Mouse (Mus musculus) bone marrow, adult 2 months (tissue): Measurements from ENCODE around the gene Grik4. TPM values are rescaled to one million over a fixed set of nuclear protein-coding genes. Genes with fewer than 3 reads are reported as not detected.

Source experiments
- H3K27ac ChIP-seq: fragments of 200-500 bp; 2 replicates; pipeline ENCODE4 v1.5.1; 2012; ENCODE audit warnings: low read depth, mild to moderate bottlenecking, control low read depth, inconsistent platforms, low read length; ENCODE audit not compliant: control insufficient read depth, poor library complexity, insufficient read depth
- H3K4me1 ChIP-seq: fragments of 200-500 bp; 2 replicates; pipeline ENCODE4 v1.6.1; 2011; ENCODE audit warnings: low read length; ENCODE audit not compliant: control insufficient read depth, insufficient read depth
- H3K4me3 ChIP-seq: fragments of 200-500 bp; replicated peaks from 2 replicates; pipeline ENCODE3; 2011; ENCODE audit warnings: mild to moderate bottlenecking, low read depth, low read length, control low read depth; ENCODE audit not compliant: control insufficient read depth
- CTCF ChIP-seq: fragments of 200-500 bp; IDR thresholded peaks from 2 replicates; pipeline ENCODE4 v1.5.1; 2011; ENCODE audit warnings: low read length, control low read depth; ENCODE audit not compliant: control insufficient read depth, insufficient read depth
- POLR2A ChIP-seq: fragments of 200-500 bp; IDR thresholded peaks from 2 replicates; pipeline ENCODE4 v1.6.1; 2011; ENCODE audit warnings: low read depth, mild to moderate bottlenecking, control low read depth, low read length, borderline replicate concordance; ENCODE audit not compliant: control insufficient read depth
- WGBS: fragments of 180-500 bp; shearing (Covaris S2); methylation state at CpG from one replicate; pipeline ENCODE4 v1.1.7; 2018; 5-methylcytosine and 5-hydroxymethylcytosine counted together
- polyA plus RNA-seq: library from polyadenylated mRNA; stranded (reverse); fragments of >200 nt; gene quantifications from 2 replicates; pipeline ENCODE4 v1.2.4, GENCODE M21; 2011; ENCODE audit warnings: low replicate concordance; ENCODE audit not compliant: missing spikeins, insufficient read depth, insufficient read length

Gene Grik4
- polyA plus RNA-seq, 1 experiment = 4.1 TPM

DNA sequence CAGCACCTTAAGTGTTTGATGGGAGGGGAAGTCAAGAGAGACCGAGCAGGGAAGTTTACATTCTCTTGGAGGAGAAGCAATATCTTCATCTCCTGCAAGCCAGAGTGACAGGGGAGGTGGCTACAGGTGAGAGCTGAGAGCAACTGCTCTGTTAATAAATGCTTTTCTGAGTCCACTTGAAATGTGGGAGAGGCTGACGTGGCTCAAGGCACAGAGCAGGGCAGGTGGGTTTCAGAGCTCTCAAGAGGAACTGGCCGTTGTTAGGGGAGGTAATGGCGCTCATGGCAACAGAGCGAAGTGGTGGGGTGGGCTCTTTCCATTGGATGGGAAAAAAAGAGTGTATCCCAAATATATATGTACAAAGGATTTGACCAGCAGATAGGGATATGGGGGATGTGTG, 242.6 kb downstream of the Grik4 start:
- Histone ChIP-seq H3K4me1 (peaks cover 1% of the 10 kb centered on the region; the same call in 1 of the 2 replicates), H3K27ac (no peak overlapping the region), H3K4me3 (no peak overlapping the region)
- TF ChIP-seq CTCF (no peak), POLR2A (no peak)
- WGBS = 67% methylated on average over 5 of the region's 5 CpGs

DNA sequence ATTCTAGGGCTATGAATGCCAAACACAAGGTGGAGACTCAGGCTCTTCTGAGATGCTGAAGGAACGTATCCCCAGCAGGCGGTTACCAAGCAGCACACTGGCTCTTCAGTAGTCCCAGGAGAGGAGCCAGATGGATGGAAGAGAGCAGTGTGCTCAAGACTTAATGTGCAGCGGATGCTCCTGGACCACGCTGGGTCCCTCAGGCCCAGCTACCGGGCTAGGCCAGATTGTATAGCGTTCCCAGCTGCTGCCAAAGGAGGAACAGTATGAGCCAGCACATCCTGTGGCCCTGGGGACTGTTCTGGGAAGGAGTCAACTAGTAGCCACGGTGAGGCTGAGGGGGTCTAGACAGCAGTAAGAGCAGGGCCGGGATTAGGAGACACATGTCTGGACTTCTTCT, 251.3 kb downstream of the Grik4 start:
- H3K4me3 ChIP-seq = no peak overlapping the region

DNA sequence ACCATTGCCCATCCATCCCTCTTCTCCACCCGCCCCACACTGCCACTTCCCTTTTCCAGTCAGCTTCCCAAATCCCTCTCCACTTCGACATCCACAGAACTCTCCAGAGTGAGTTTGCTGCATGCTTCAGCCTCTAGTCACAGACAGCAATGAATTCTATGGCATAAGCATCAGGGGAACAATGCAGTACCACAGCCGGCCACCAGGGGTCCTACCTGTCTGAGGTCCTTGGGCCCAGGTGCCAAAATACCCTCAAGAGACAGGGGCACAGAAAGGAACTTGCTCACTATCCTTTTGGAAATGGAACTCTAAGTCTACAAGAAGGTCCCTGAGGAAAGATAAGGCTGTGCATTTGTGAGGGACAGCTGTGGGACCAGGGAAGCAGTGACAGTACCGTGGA, 256.1 kb downstream of the Grik4 start:
- Histone ChIP-seq H3K4me1 (no peaks in the 10 kb centered on the region), H3K4me3 (no peak overlapping the region)
- TF ChIP-seq CTCF (peak; percentile 77), POLR2A (no peak)

More for the DNA sequence above, 251.3 kb downstream of the Grik4 start:
- no peak overlapping the region for H3K27ac ChIP-seq
- WGBS = 81% methylated on average over 8 of the region's 8 CpGs
- H3K4me1 ChIP-seq = no peaks in the 10 kb centered on the region
- TF ChIP-seq CTCF (no peak), POLR2A (no peak)

DNA sequence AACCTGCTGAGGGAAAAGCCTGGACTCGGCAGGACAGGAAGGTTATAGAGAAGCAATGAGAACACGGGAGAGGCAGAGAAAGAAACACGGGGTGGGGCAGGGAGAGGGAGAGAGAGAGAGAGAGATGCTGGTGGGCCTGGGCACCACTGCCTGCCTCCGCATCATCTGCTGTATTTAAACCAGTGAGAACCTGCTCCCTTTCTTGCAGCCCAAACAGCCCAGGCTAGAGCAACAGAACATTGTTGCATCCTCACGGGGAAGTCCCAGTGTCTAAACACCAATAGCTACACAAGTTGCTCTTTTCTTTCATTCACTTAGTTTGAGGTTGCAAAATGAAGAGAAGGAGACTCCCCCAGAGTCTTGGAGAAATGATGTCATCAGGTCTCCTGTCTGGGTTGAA, 258.2 kb downstream of the Grik4 start:
- no peak overlapping the region for H3K27ac ChIP-seq
- WGBS = 70% methylated on average over 5 of the region's 5 CpGs
- TF ChIP-seq CTCF = no peak
- TF ChIP-seq POLR2A = no peak

More for the DNA sequence above, 256.1 kb downstream of the Grik4 start:
- WGBS = 29% methylated on average over 4 of the region's 4 CpGs
- no peak overlapping the region for H3K27ac ChIP-seq

DNA sequence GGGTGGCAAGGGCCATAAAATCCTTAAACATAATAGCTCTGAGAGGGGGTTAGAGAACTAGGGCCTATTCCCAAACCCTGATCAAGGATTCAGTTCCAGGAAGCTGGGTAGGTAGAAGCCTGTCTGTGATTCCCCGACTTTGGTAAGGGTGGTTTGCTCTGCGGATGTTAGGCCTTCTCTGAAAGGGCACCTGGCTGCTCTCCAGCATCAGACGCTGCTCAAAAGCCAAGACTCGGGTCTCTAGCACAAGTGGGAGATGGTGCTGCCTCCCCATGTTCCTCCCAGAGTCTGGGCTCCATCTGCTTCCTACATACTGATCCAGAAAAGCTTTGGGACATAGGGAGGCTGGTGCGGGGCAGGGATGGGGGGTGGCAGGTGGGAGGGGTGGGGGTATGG, 270.3 kb downstream of the Grik4 start:
- 13% methylated on average over 5 of the region's 5 CpGs for WGBS
- Histone ChIP-seq H3K4me3 (peak overlapping the region; percentile 15), H3K27ac (peak overlapping the region; percentile 52), H3K4me1 (no peaks in the 10 kb centered on the region; the same call in 1 of the 2 replicates)
- no peak for TF ChIP-seq POLR2A
- TF ChIP-seq CTCF = no peak

More for the DNA sequence above, 258.2 kb downstream of the Grik4 start:
- Histone ChIP-seq H3K4me1 (no peaks in the 10 kb centered on the region), H3K4me3 (no peak overlapping the region)

- no peak for TF ChIP-seq CTCF
- TF ChIP-seq POLR2A = no peak
- Histone ChIP-seq H3K4me1 (no peaks in the 10 kb centered on the region; the same call in 1 of the 2 replicates), H3K27ac (peak overlapping the region; percentile 65), H3K4me3 (no peak overlapping the region)
- WGBS = 8% methylated on average over 12 of the region's 12 CpGs
Measured at GRCm38 (mm10) chr9:42673385-42674016, 270.8 kb downstream of the Grik4 start.

DNA sequence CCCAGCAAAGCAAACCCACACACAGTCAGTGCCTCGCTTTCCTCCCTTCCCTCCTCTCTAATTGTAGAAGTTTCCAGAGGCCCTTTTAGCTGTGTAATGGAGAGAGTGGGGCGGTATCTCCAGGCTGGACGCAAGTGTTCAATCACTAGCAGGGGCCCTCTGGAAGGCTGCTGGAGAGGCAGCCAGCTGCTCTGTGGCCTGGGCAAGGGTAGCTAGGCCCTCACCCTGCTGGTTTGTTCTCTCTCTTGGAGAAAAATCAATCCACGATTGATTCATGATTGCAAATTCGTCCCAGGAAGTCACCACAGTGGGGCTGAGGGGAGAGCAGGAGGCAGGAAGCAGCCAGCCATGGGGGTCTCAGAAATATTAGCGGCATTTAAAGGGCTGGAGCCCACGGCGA, 271.3 kb downstream of the Grik4 start:
- Histone ChIP-seq H3K4me3 (no peak overlapping the region), H3K27ac (peak overlapping the region; percentile 65), H3K4me1 (no peaks in the 10 kb centered on the region; the same call in 1 of the 2 replicates)
- WGBS = 37% methylated on average over 8 of the region's 8 CpGs
- TF ChIP-seq CTCF = no peak
- TF ChIP-seq POLR2A = no peak

GRCm38 (mm10) chr9:42670619-42671018, 273.7 kb downstream of the Grik4 start:
- TF ChIP-seq CTCF (no peak), POLR2A (no peak)
- H3K4me3 ChIP-seq = no peak overlapping the region
- WGBS = 74% methylated on average over 2 of the region's 2 CpGs
- no peak overlapping the region for H3K27ac ChIP-seq
- no peaks in the 10 kb centered on the region; the same call in 1 of the 2 replicates for H3K4me1 ChIP-seq
